Mouse (Mus musculus) kidney, adult 2 months (tissue): ENCODE results near the gene Praf2.

Experiments used
- CTCF ChIP-seq: fragments of 200-500 bp; conservative IDR thresholded peaks from 2 replicates; pipeline ENCODE4 v1.5.1; 2011; ENCODE audit warnings: low read depth, mild to moderate bottlenecking, control low read depth, low read length, moderate library complexity, mixed read lengths; ENCODE audit not compliant: insufficient read depth, insufficient read length
- POLR2A ChIP-seq: fragments of 200-500 bp; IDR thresholded peaks from one replicate; pipeline ENCODE4 v1.6.1; 2011; ENCODE audit warnings: low read depth, low read length, control low read depth

- TF ChIP-seq CTCF, result no peak
- TF ChIP-seq POLR2A, result no peak
These were observed 37.8 kb upstream of the Praf2 start for GRCm38 (mm10) chrX:7690486-7690885.
